Mouse (Mus musculus) CH12.LX (cell line): Measurements from ENCODE around the gene Batf.

Source experiments
- CTCF ChIP-seq, 2 experiments: IDR thresholded peaks in 1 of 2; conservative IDR thresholded peaks in 1 of 2; 2 replicates each; pipeline ENCODE4 v1.5.1; 2011 to 2012; ENCODE audit warnings: low read depth in 2 of 2, low read length in 2 of 2, improper control_type of control experiment in 1 of 2, inconsistent platforms in 1 of 2, mild to moderate bottlenecking in 1 of 2, moderate library complexity in 1 of 2
- ELF1 ChIP-seq: IDR thresholded peaks from 2 replicates; pipeline ENCODE4 v1.6.1; 2014; ENCODE audit warnings: low read depth, mild to moderate bottlenecking, inconsistent platforms, low read length, improper control_type of control experiment
- GABPA ChIP-seq: IDR thresholded peaks from 2 replicates; pipeline ENCODE4 v1.6.1; 2012; ENCODE audit warnings: low read depth, low read length, improper control_type of control experiment, inconsistent platforms; ENCODE audit not compliant: insufficient replicate concordance
- JUN ChIP-seq: IDR thresholded peaks from 2 replicates; pipeline ENCODE4 v1.6.1; 2011; ENCODE audit warnings: low read depth, mild to moderate bottlenecking, low read length, improper control_type of control experiment, moderate library complexity; ENCODE audit not compliant: insufficient read depth
- JUND ChIP-seq: conservative IDR thresholded peaks from 2 replicates; pipeline ENCODE4 v1.6.1; 2011; ENCODE audit warnings: low read depth, low read length, improper control_type of control experiment
- MYC ChIP-seq: IDR thresholded peaks from 2 replicates; pipeline ENCODE4 v1.6.1; 2011; ENCODE audit warnings: low read depth, mild to moderate bottlenecking, improper control_type of control experiment, low read length
- POLR2A ChIP-seq: IDR thresholded peaks from 2 replicates; pipeline ENCODE4 v1.6.1; 2011; ENCODE audit warnings: low read depth, mild to moderate bottlenecking, improper control_type of control experiment, low read length
- SIN3A ChIP-seq: IDR thresholded peaks from 2 replicates; pipeline ENCODE4 v1.6.1; 2012; ENCODE audit warnings: low read length, improper control_type of control experiment, inconsistent platforms
- USF2 ChIP-seq: conservative IDR thresholded peaks from 2 replicates; pipeline ENCODE4 v1.6.1; 2011; ENCODE audit warnings: low read depth, low read length, improper control_type of control experiment

- TF ChIP-seq CTCF (conservative IDR thresholded peaks at IDR 0.05 in 1 of 2, IDR thresholded peaks at IDR 0.05 in 1 of 2; ENCODE audit: low read depth in 2 of 2, low read length in 2 of 2) (no peak), JUND (no peak), JUN (no peak), GABPA (no peak), SIN3A (no peak), MYC (no peak), POLR2A (no peak), USF2 (no peak), ELF1 (no peak)
Measured at GRCm38 (mm10) chr12:85700191-85700841, 13.8 kb downstream of the Batf start.
